Mouse (Mus musculus) neural tube, embryonic 15.5 days (tissue): ENCODE measurements around the gene Zg16. TPM values are rescaled to one million over a fixed set of nuclear protein-coding genes. Genes with fewer than 3 reads are reported as not detected.

ENCODE experiments used
- ATAC-seq: fragments of 200-750 bp; cut with Nextera tagmentation; 2 replicates; pipeline ENCODE4 v1.8.0; 2017; ENCODE audit warnings: mild to moderate bottlenecking, moderate TSS enrichment, moderate library complexity; ENCODE audit not compliant: low FRiP score
- H3K27ac ChIP-seq: fragments of 300-500 bp; sonication (generic); replicated peaks from 2 replicates; pipeline ENCODE4 v1.5.1; 2015; ENCODE audit warnings: mild to moderate bottlenecking, inconsistent platforms
- H3K27me3 ChIP-seq: fragments of 300-500 bp; sonication (generic); replicated peaks from 2 replicates; pipeline ENCODE4 v1.6.1; 2015; ENCODE audit warnings: inconsistent platforms
- H3K36me3 ChIP-seq: fragments of 300-500 bp; sonication (generic); 2 replicates; pipeline ENCODE4 v1.6.1; 2015; ENCODE audit warnings: inconsistent platforms
- H3K4me1 ChIP-seq: fragments of 300-500 bp; sonication (generic); 2 replicates; pipeline ENCODE4 v1.6.1; 2015; ENCODE audit warnings: inconsistent platforms
- H3K4me2 ChIP-seq: fragments of 300-500 bp; sonication (generic); 2 replicates; pipeline ENCODE4 v1.6.1; 2015; ENCODE audit warnings: inconsistent platforms, mild to moderate bottlenecking, moderate library complexity
- H3K4me3 ChIP-seq: fragments of 300-500 bp; sonication (generic); replicated peaks from 2 replicates; pipeline ENCODE4 v1.5.1; 2015; ENCODE audit warnings: mild to moderate bottlenecking, inconsistent platforms
- H3K9ac ChIP-seq: fragments of 300-500 bp; sonication (generic); replicated peaks from 2 replicates; pipeline ENCODE4 v1.6.1; 2015; ENCODE audit warnings: mild to moderate bottlenecking, inconsistent platforms
- H3K9me3 ChIP-seq: fragments of 300-500 bp; sonication (generic); replicated peaks from 2 replicates; pipeline ENCODE4 v1.6.1; 2016; ENCODE audit warnings: inconsistent platforms
- WGBS: fragments of 180-500 bp; shearing (Covaris S2); methylation state at CpG from one replicate; pipeline ENCODE4 v1.1.7; 2015; ENCODE audit warnings: mixed read lengths; 5-methylcytosine and 5-hydroxymethylcytosine counted together
- polyA plus RNA-seq: library from polyadenylated mRNA; unstranded; fragments of >200 nt; fragmentation: Nextera tagmentation; extraction: Ambion mirVana; gene quantifications from 2 replicates; pipeline ENCODE4 v1.2.1, GENCODE M21; 2015

The Zg16 gene
- polyA plus RNA-seq, 1 experiment from 2014 or later: not detected

GRCm38 (mm10) chr7:127083689-127084088 lies 3.4 kb downstream of the Zg16 start:
- Histone ChIP-seq H3K36me3 (no peaks in the 10 kb centered on the region), H3K9ac (no peak overlapping the region), H3K9me3 (no peaks in the 10 kb centered on the region), H3K4me3 (no peak overlapping the region), H3K4me1 (peaks cover under 1% of the 10 kb centered on the region; the same call in 1 of the 2 replicates), H3K27me3 (no peaks in the 10 kb centered on the region), H3K27ac (no peak overlapping the region), H3K4me2 (no peak overlapping the region)
- no peak for ATAC-seq
- 87% methylated on average over 4 of the region's 4 CpGs for WGBS

GRCm38 (mm10) chr7:127082995-127083394 lies 4.1 kb downstream of the Zg16 start:
- H3K27me3 ChIP-seq: no peaks in the 10 kb centered on the region
- WGBS: 68% methylated on average over 2 of the region's 2 CpGs
- H3K4me2 ChIP-seq: no peak overlapping the region
- ATAC-seq: no peak
- no peak overlapping the region for H3K4me3 ChIP-seq
- no peak overlapping the region for H3K27ac ChIP-seq
- no peaks in the 10 kb centered on the region for H3K36me3 ChIP-seq
- H3K9ac ChIP-seq: no peak overlapping the region
- no peaks in the 10 kb centered on the region for H3K9me3 ChIP-seq
- no peaks in the 10 kb centered on the region for H3K4me1 ChIP-seq

GRCm38 (mm10) chr7:127082271-127082670 lies 4.9 kb downstream of the Zg16 start:
- Histone ChIP-seq H3K4me2 (no peak overlapping the region), H3K36me3 (no peaks in the 10 kb centered on the region), H3K9me3 (no peaks in the 10 kb centered on the region), H3K4me3 (no peak overlapping the region), H3K4me1 (no peaks in the 10 kb centered on the region), H3K9ac (no peak overlapping the region), H3K27me3 (no peaks in the 10 kb centered on the region), H3K27ac (no peak overlapping the region)
- 86% methylated on average over 8 of the region's 8 CpGs for WGBS
- ATAC-seq: no peak

- Histone ChIP-seq H3K9ac (no peak overlapping the region), H3K4me1 (no peaks in the 10 kb centered on the region), H3K9me3 (no peaks in the 10 kb centered on the region), H3K27ac (no peak overlapping the region), H3K36me3 (no peaks in the 10 kb centered on the region), H3K27me3 (no peaks in the 10 kb centered on the region), H3K4me3 (no peak overlapping the region), H3K4me2 (no peak overlapping the region)
- WGBS: 54% methylated on average over 3 of the region's 3 CpGs
- no peak for ATAC-seq
Measured at GRCm38 (mm10) chr7:127080045-127080444, 7.1 kb downstream of the Zg16 start.

- ATAC-seq: no peak
- no peaks in the 10 kb centered on the region for H3K4me1 ChIP-seq
- WGBS: 89% methylated on average over 3 of the region's 3 CpGs
- no peak overlapping the region for H3K4me2 ChIP-seq
- no peak overlapping the region for H3K4me3 ChIP-seq
- no peak overlapping the region for H3K27ac ChIP-seq
- H3K27me3 ChIP-seq: no peaks in the 10 kb centered on the region
- no peaks in the 10 kb centered on the region for H3K9me3 ChIP-seq
- no peak overlapping the region for H3K9ac ChIP-seq
- no peaks in the 10 kb centered on the region for H3K36me3 ChIP-seq
Measured at GRCm38 (mm10) chr7:127077692-127078091, 9.4 kb downstream of the Zg16 start.

- Histone ChIP-seq H3K27ac (no peak overlapping the region), H3K4me2 (no peak overlapping the region), H3K9me3 (no peaks in the 10 kb centered on the region), H3K27me3 (no peaks in the 10 kb centered on the region), H3K4me1 (no peaks in the 10 kb centered on the region), H3K4me3 (no peak overlapping the region), H3K9ac (no peak overlapping the region), H3K36me3 (no peaks in the 10 kb centered on the region)
- no peak for ATAC-seq
- WGBS: 93% methylated on average over 5 of the region's 5 CpGs
Measured at GRCm38 (mm10) chr7:127076188-127076587, 10.9 kb downstream of the Zg16 start.

- Histone ChIP-seq H3K4me1 (no peaks in the 10 kb centered on the region), H3K4me3 (no peak overlapping the region), H3K4me2 (no peak overlapping the region), H3K27me3 (no peaks in the 10 kb centered on the region), H3K9me3 (no peaks in the 10 kb centered on the region), H3K36me3 (no peaks in the 10 kb centered on the region), H3K9ac (no peak overlapping the region), H3K27ac (no peak overlapping the region)
- WGBS: 95% methylated on average over 4 of the region's 4 CpGs
- no peak for ATAC-seq
Measured at GRCm38 (mm10) chr7:127073221-127073620, 13.9 kb downstream of the Zg16 start.

- 79% methylated on average over 4 of the region's 4 CpGs for WGBS
- Histone ChIP-seq H3K4me3 (no peak overlapping the region), H3K9me3 (no peaks in the 10 kb centered on the region), H3K4me1 (no peaks in the 10 kb centered on the region), H3K4me2 (no peak overlapping the region), H3K27me3 (no peaks in the 10 kb centered on the region), H3K27ac (no peak overlapping the region), H3K9ac (no peak overlapping the region), H3K36me3 (no peaks in the 10 kb centered on the region)
- no peak for ATAC-seq
Measured at GRCm38 (mm10) chr7:127070871-127071413, 16.2 kb downstream of the Zg16 start.

- 79% methylated on average over 4 of the region's 4 CpGs for WGBS
- Histone ChIP-seq H3K4me3 (no peak overlapping the region), H3K4me2 (no peak overlapping the region), H3K27me3 (no peaks in the 10 kb centered on the region), H3K9me3 (no peaks in the 10 kb centered on the region), H3K4me1 (no peaks in the 10 kb centered on the region), H3K9ac (no peak overlapping the region), H3K27ac (no peak overlapping the region), H3K36me3 (no peaks in the 10 kb centered on the region)
- ATAC-seq: no peak
Measured at GRCm38 (mm10) chr7:127066317-127066716, 20.8 kb downstream of the Zg16 start.

- Histone ChIP-seq H3K4me1 (no peaks in the 10 kb centered on the region), H3K27me3 (no peaks in the 10 kb centered on the region), H3K27ac (no peak overlapping the region), H3K4me2 (no peak overlapping the region), H3K36me3 (no peaks in the 10 kb centered on the region), H3K9me3 (no peaks in the 10 kb centered on the region), H3K9ac (no peak overlapping the region), H3K4me3 (no peak overlapping the region)
- 88% methylated on average over 6 of the region's 6 CpGs for WGBS
- ATAC-seq: no peak
Measured at GRCm38 (mm10) chr7:127065538-127065937, 21.6 kb downstream of the Zg16 start.

- Histone ChIP-seq H3K4me1 (no peaks in the 10 kb centered on the region), H3K27me3 (peaks cover 4% of the 10 kb centered on the region; the same call in 1 of the 2 replicates), H3K4me3 (no peak overlapping the region), H3K4me2 (no peak overlapping the region), H3K9me3 (no peaks in the 10 kb centered on the region), H3K9ac (no peak overlapping the region), H3K27ac (no peak overlapping the region), H3K36me3 (no peaks in the 10 kb centered on the region)
- 76% methylated on average over 5 of the region's 5 CpGs for WGBS
- no peak for ATAC-seq
Measured at GRCm38 (mm10) chr7:127055026-127055585, 32.0 kb downstream of the Zg16 start.

GRCm38 (mm10) chr7:127041851-127042672 lies 45.1 kb downstream of the Zg16 start, which contains the start of gene Kif22:
Gene Kif22, minus strand, starts transcription at chr7:127042471.
- WGBS: under 1% methylated on average over 53 of the region's 53 CpGs
- Histone ChIP-seq H3K36me3 (no peaks in the 10 kb centered on the region), H3K27ac (peak within 1 kb of the TSS; percentile 74), H3K27me3 (no peaks in the 10 kb centered on the region), H3K4me2 (peak within 1 kb of the TSS; percentile 96), H3K4me1 (peaks cover 13% of the 10 kb centered on the region), H3K9ac (peak within 1 kb of the TSS; percentile 68), H3K9me3 (no peaks in the 10 kb centered on the region), H3K4me3 (peak within 1 kb of the TSS; percentile 68)
- peak; percentile 81 for ATAC-seq
